Comparison of ENCODE assay signal across 26 mouse cellular contexts in genomic region chr9:40509479-40509878, GRCm38 (mm10). TPM values are rescaled to one million over a fixed set of nuclear protein-coding genes. Genes with fewer than 3 reads are reported as not detected.
DNase-seq lines count a peak whose midpoint lies in the region; ATAC-seq and TF ChIP-seq lines count a peak whose summit lies in the region.
"Had no signal": no experiment of that assay in that cellular context is flagged by ENCODE, and none has a peak within 500 bp of the region (broad histone marks: within the 10 kb centered on the region; RNA-seq: fewer than 3 reads in every experiment).

No protein-coding gene starts in this region.

- 0 out of 2 replicates have a peak, but pooled peaks have one; percentile 48 for ATAC-seq in forebrain, embryonic 14.5 days
- ATAC-seq in forebrain, embryonic 13.5 days, result no peak
- ATAC-seq: midbrain, embryonic 13.5 days had no signal

- no peaks in the 10 kb centered on the region for H3K79me2 ChIP-seq in myocyte (ENCODE audit: control insufficient read depth, insufficient read depth)

- H3K27me3 ChIP-seq in forebrain, embryonic 14.5 days (replicated peaks; ENCODE audit: control insufficient read depth, insufficient read depth, low read length), result no peaks in the 10 kb centered on the region
- no peaks in the 10 kb centered on the region for H3K27me3 ChIP-seq in forebrain, embryonic 13.5 days
- H3K27me3 ChIP-seq in myocyte (ENCODE audit: control insufficient read depth, insufficient read depth, insufficient read length), result no peaks in the 10 kb centered on the region
- H3K27me3 ChIP-seq: embryonic facial prominence, embryonic 12.5 days; liver, embryonic 15.5 days; lung, embryonic 15.5 days; midbrain, embryonic 13.5 days; neural tube, embryonic 13.5 days had no signal

- H3ac ChIP-seq in myocyte (ENCODE audit: control insufficient read depth, insufficient read length), result no peak overlapping the region

- H3K4me1 ChIP-seq in forebrain, embryonic 14.5 days (ENCODE audit: control insufficient read depth, insufficient read depth, low read length), result no peaks in the 10 kb centered on the region
- no peaks in the 10 kb centered on the region for H3K4me1 ChIP-seq in forebrain, embryonic 13.5 days
- H3K4me1 ChIP-seq: embryonic facial prominence, embryonic 12.5 days; liver, embryonic 15.5 days; lung, embryonic 15.5 days; midbrain, embryonic 13.5 days; neural tube, embryonic 13.5 days had no signal

- peak; percentile 51 for DNase-seq in forebrain, embryonic 14.5 days (ENCODE audit: low spot score)
- DNase-seq in left cerebral cortex, postnatal 4 days, result peak; percentile 52
- DNase-seq in left cerebral cortex, adult 18-20 months (ENCODE audit: low spot score in 2 of 2), result no peak
- DNase-seq in cerebellum, adult 9-10 months, result peak; percentile 80
- DNase-seq in frontal cortex, postnatal 36 days (ENCODE audit: low spot score in 2 of 2), result no peak
- no peak for DNase-seq in layer of hippocampus, postnatal 10 days (ENCODE audit: low spot score in 2 of 2)
- DNase-seq: adrenal gland, postnatal 36 days; kidney, adult 11 months; kidney, postnatal 4 days; liver; lung, postnatal 36 days; retina, postnatal 1 day; right cerebral cortex, postnatal 25 days; spleen, adult 18-20 months; thymus, postnatal 36 days had no signal

- H3K36me3 ChIP-seq in forebrain, embryonic 14.5 days (ENCODE audit: control insufficient read depth, insufficient read depth, low read length), result no peaks in the 10 kb centered on the region
- H3K36me3 ChIP-seq in forebrain, embryonic 13.5 days (ENCODE audit: poor library complexity, severe bottlenecking), result no peaks in the 10 kb centered on the region
- H3K36me3 ChIP-seq in myocyte (ENCODE audit: control insufficient read depth, insufficient read depth), result no peaks in the 10 kb centered on the region
- H3K36me3 ChIP-seq: embryonic facial prominence, embryonic 12.5 days; liver, embryonic 15.5 days; lung, embryonic 15.5 days; midbrain, embryonic 13.5 days; neural tube, embryonic 13.5 days had no signal

- intact Hi-C loops in left cerebral cortex, postnatal 4 days (cut with DNase I), result no loop called here

- H3K4me2 ChIP-seq in forebrain, embryonic 14.5 days (ENCODE audit: low read length), result no peak overlapping the region
- H3K4me2 ChIP-seq in forebrain, embryonic 13.5 days, result no peak overlapping the region
- no peak overlapping the region for H3K4me2 ChIP-seq in myocyte (ENCODE audit: low read depth)
- H3K4me2 ChIP-seq: embryonic facial prominence, embryonic 12.5 days; heart, embryonic 11.5 days; liver, embryonic 15.5 days; lung, embryonic 15.5 days; midbrain, embryonic 13.5 days; neural tube, embryonic 13.5 days had no signal

- TF ChIP-seq POLR2A in myocyte (IDR thresholded peaks at IDR 0.05; ENCODE audit: insufficient read length, low read depth), result no peak

- no peak overlapping the region for H3K9ac ChIP-seq in forebrain, embryonic 14.5 days (ENCODE audit: low read length)
- H3K9ac ChIP-seq in forebrain, embryonic 13.5 days, result no peak overlapping the region
- H3K9ac ChIP-seq: embryonic facial prominence, embryonic 12.5 days; liver, embryonic 15.5 days; lung, embryonic 15.5 days; midbrain, embryonic 13.5 days; neural tube, embryonic 13.5 days had no signal

- WGBS in forebrain, embryonic 14.5 days, result 67% methylated on average over 6 of the region's 6 CpGs
- 83% methylated on average over 6 of the region's 6 CpGs for WGBS in forebrain, embryonic 13.5 days

- no peaks in the 10 kb centered on the region for H3K9me3 ChIP-seq in forebrain, embryonic 14.5 days (replicated peaks; ENCODE audit: control insufficient read depth, low read length)
- no peaks in the 10 kb centered on the region for H3K9me3 ChIP-seq in forebrain, embryonic 13.5 days (replicated peaks)
- H3K9me3 ChIP-seq: embryonic facial prominence, embryonic 12.5 days; liver, embryonic 15.5 days; lung, embryonic 15.5 days; megakaryocyte, embryonic 14.5 days; midbrain, embryonic 13.5 days; neural tube, embryonic 13.5 days had no signal

- no peak overlapping the region for H3K4me3 ChIP-seq in forebrain, embryonic 14.5 days (ENCODE audit: low read depth, low read length)
- no peak overlapping the region for H3K4me3 ChIP-seq in forebrain, embryonic 13.5 days
- H3K4me3 ChIP-seq in myocyte, result no peak overlapping the region
- H3K4me3 ChIP-seq: embryonic facial prominence, embryonic 12.5 days; erythroblast, embryonic 14.5 days; left cerebral cortex, adult 2 months; liver, embryonic 15.5 days; lung, embryonic 15.5 days; megakaryocyte, embryonic 14.5 days; midbrain, embryonic 13.5 days; neural tube, embryonic 13.5 days had no signal

- H3K27ac ChIP-seq in forebrain, embryonic 14.5 days (ENCODE audit: low read depth, low read length), result no peak overlapping the region
- no peak overlapping the region for H3K27ac ChIP-seq in forebrain, embryonic 13.5 days
- H3K27ac ChIP-seq: embryonic facial prominence, embryonic 12.5 days; left cerebral cortex, adult 2 months; liver, embryonic 15.5 days; lung, embryonic 15.5 days; midbrain, embryonic 13.5 days; neural tube, embryonic 13.5 days had no signal

TF ChIP-seq in myocyte, 11 proteins besides CTCF, POLR2A, EP300 and RAD21:
- TF ChIP-seq USF1 (IDR thresholded peaks at IDR 0.05; ENCODE audit: low read depth), result no peak
- TF ChIP-seq SRF (IDR thresholded peaks at IDR 0.05; ENCODE audit: control insufficient read depth, insufficient read length, low read depth), result no peak
- TF ChIP-seq MAX (IDR thresholded peaks at IDR 0.05; ENCODE audit: low read depth), result no peak
- peak in 2 of 3 experiments; percentile 22 to 26 for TF ChIP-seq MYOD1 (IDR thresholded peaks at IDR 0.05; ENCODE audit: control insufficient read depth in 1 of 3, insufficient read length in 2 of 3, low read depth in 2 of 3)
- no peak for TF ChIP-seq TCF12 (IDR thresholded peaks at IDR 0.05; ENCODE audit: insufficient read depth, poor library complexity, severe bottlenecking)
TF ChIP-seq in myocyte: peak in this region for 1.

RNA-seq across cellular contexts. Expression of gene Gramd1b, which starts 21.7 kb away (rescaled TPM):
- polyA plus RNA-seq in forebrain, embryonic 14.5 days (2014; fragmentation: Nextera tagmentation; extraction: Ambion mirVana), result 8.6 and 12.2 TPM in 2 replicates
- 7.8 and 8.1 TPM in 2 replicates for polyA plus RNA-seq in forebrain, embryonic 13.5 days (2015; fragmentation: Nextera tagmentation; extraction: Ambion mirVana)
- 100 to 1,000 TPM; 108 to 117 TPM for total RNA-seq in left cerebral cortex, postnatal 4 days (2021)
- total RNA-seq in left cerebral cortex, adult 18-20 months (2021), result 100 to 1,000 TPM; 154 to 171 TPM
- 33.9 TPM for polyA plus RNA-seq in myocyte (2012; fragmentation: generic; extraction: Trizol)
- total RNA-seq in layer of hippocampus, postnatal 10 days (2021), result 100 to 1,000 TPM; 122 to 128 TPM

Comparison
In these comparisons a context has a peak if more than half of its experiments do, and no peak if none do; other contexts are left out.
1. DNase-seq: peak in forebrain, embryonic 14.5 days (single experiment), left cerebral cortex, postnatal 4 days (single experiment) and cerebellum, adult 9-10 months (single experiment); none in left cerebral cortex, adult 18-20 months (0 of 2), frontal cortex, postnatal 36 days (0 of 2) and layer of hippocampus, postnatal 10 days (0 of 2).